Mouse (Mus musculus) neutrophil, adult 5-6 weeks (primary cell): ENCODE results near the gene Camk1. TPM values are rescaled to one million over a fixed set of nuclear protein-coding genes. Genes with fewer than 3 reads are reported as not detected.
"Not testable (repeated sequence)": the region's sequence is repeated elsewhere in the genome, so short reads cannot be mapped to it uniquely, and the experiment has no call there.

ENCODE experiments used
- ATAC-seq: fragments of 151-379, 151-347 bp; 2 replicates; pipeline ENCODE4 v1.8.0; 2017; ENCODE audit warnings: mild to moderate bottlenecking, moderate TSS enrichment; ENCODE audit not compliant: insufficient number of reproducible peaks, poor library complexity, low FRiP score, severe bottlenecking; ENCODE audit errors: extremely low read depth
- total RNA-seq: library from RNA; stranded (forward); fragments of 200-1000 nt; gene quantifications from 2 replicates; pipeline ENCODE4 v1.2.3, GENCODE M21; 2017

Gene Camk1
- total RNA-seq, 1 experiment from 2014 or later: 24.4 TPM

DNA sequence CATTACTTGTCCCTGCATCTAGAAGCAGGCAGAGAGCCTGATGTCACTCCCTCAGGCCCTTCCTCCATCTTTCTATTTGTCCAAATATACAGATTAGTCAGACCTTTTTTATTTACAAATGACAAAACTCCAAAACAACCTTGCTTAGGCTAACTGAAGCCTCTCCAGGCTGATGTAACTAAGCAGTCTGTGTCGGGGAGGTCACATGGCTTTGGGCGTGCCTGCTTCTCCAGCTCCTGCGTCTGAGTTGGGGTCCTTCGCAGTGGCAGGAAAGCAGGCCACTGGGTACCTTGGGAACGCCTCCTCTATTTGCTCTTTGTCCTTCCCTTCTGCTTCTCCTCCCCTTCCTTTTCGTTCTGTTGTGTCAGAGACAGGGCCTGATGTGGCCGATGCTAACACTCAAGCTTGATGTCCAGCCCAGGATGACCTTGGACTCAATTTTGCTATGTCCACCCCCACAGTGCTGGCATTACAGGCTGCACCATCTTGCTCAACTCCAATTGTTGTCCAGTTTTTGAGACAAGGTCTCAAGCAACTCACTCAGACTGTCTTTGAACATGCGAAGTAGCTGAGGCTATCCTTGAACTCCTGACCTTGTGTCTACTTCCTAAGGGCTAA is 20.8 kb upstream of the Camk1 start:
- ATAC-seq: no peak

DNA sequence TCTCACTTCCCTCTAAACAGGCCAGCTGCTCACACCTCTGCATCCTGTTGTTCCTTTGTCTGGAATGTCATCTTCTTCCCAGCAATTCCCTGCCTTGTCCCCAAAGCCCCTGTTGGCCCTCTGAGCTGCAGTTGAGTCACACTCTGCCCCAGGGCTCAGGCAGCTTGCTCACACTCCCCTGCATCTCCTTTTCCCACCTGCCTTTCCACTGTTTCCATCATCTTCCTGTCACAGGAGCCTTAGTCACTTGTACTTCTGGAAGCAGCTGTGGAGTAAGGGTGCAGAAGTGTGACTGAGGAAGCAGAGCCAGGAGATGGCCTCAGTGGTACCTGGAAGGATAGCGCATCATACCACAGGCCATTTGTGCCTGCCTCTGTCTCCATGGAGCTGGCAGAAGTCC is 18.5 kb upstream of the Camk1 start:
- no peak for ATAC-seq

DNA sequence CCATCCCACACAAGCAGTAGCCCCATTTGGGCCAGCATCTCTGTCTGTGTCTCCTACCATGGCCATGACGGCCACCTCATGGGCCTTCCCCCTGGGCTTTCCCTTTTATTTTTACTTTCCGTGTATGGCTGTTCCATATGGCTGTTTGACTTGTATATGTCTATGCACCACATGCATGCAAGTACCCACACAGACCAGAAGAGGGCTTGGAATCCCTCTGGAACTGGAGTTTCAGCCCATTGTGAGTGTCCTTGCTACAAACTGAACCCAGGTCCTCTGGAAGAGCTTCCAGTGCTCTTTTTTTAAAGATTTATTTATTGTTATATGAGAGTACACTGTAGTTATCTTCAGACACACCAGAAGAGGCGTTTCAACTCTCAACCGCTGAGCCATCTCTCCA is 17.7 kb upstream of the Camk1 start:
- no peak for ATAC-seq

DNA sequence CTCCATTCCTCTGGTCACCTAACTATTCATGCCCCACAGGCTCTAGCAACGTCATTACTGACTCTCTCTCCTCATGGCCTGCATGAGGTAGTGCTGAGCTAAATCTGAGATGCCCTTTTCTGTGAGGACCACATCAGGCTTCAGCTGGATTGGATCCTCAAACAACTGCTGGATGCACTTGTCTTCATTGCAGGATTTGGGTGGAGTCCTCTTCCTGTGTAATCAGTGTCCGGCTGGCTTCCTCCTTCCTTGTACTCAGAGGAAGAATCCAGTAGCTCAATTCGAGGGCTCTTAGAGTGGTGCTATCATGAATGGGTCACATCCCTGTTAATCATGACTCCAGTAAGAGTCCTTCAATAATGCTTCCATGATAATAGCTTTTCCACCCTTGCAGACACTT is 9.9 kb upstream of the Camk1 start:
- ATAC-seq: no peak

DNA sequence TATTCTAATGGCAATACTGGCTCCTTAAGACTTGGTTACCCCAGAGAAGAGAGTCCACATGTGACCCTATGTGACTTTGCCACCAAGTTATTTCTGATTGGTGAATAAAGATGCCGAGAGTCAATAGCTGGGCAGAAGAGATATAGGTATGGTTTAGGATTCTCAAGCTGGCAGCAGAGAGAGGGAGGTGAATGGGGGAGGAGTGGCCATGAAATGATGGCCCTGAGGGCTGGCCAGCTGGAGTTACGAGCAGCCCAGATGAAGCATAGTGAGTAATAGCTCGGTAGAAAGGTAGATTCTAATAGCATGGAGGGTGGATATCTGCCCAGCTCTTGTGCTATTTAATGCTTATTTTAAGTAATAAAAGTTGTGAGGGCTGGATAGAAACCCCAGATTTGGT is 9.0 kb upstream of the Camk1 start:
- ATAC-seq: no peak

DNA sequence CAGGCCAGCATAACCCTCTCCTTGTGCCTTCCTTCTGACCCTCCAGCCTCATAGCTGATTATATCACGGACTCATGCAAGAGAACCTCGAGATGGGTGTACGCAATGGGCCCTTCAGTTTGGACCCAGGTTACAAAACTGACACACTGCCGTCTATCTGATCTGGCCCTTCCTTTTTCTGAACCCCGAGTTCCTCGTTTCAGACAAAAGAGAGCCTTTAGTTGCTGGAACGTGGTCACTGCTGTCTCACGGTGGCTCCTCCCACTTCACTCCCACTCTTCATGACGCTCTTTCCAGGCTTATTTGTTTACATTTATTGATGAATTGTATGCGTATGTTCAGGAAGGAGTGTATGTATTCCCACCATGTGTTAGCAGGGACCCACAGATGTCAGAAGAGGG is 7.9 kb upstream of the Camk1 start:
- ATAC-seq: peak; percentile 44; the same call in 1 of the 2 replicates

DNA sequence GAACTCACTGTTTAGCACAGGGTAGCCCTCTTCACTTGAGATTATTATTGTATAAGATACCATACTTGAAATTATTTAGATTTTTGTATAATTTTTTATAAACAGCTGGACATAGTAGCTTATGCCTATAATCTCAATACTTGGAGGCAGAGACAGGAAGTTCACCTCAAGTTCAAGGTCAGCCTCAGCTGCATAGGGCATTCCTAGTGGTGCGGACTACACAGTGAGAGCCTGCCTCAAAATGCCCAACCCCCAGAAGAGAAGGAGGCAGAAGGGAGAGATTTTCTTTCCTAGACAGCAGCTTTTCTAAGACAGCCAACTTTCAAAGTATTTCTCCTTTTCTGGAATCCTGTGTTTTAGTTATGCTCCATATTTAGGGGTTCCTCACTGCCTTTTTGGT is 7.4 kb upstream of the Camk1 start:
- ATAC-seq: no peak

DNA sequence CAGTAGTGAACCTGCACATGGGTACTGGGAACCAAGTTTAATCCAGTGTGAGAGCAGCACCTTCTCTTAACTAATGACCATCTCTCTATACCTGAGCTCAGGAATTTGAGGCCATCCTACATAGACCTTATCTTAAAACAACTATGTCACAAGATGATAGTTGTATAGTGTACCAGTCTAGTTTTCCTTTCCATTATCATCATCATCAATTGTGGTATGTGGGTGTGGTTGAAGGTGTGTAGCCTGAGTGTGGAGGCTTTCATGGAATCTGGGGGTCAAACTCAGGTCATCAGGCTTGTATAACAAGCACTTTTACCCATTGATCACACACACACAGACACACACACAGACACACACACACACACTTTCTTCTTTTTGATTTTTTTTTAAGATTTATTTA is 6.8 kb upstream of the Camk1 start:
- ATAC-seq: no peak

DNA sequence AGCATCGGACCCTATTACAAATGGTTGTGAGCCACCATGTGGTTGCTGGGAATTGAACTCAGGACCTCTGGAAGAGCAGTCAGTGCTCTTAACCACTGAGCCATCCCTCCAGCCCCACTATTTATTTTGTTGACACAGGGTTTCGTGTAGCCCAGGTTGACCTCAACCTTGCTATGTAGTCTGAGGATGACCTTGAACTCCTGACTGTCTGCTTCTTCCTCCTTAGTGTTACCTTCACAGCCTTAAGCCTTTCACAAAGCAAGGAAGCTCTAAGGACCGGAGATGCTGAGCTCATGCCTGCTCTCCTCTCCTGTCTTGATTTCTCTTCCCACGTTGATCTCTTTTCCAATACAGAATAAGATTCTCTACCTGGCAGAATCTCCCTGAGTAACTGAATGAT is 3.1 kb upstream of the Camk1 start:
- ATAC-seq: no peak

DNA sequence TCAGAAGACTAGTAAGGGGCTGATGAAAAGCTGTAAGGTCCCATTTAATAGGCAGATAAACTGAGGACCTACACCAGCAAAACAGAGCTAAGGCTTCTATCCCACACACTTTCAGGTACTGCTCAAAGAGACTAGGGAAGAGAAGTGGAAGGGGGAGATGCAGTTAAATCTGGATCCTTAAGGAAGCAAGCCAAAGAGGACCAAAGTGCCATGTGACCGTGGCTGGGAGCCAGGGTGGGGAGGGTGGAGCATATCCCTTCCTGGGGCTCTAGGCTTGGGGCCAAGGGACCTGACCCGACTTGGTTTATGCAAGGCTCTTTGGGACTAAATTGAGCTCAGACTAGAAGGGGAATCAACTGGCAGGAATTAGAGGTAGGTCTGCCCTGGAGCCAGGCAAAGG is 537 bp upstream of the Camk1 start:
- no peak for ATAC-seq

DNA sequence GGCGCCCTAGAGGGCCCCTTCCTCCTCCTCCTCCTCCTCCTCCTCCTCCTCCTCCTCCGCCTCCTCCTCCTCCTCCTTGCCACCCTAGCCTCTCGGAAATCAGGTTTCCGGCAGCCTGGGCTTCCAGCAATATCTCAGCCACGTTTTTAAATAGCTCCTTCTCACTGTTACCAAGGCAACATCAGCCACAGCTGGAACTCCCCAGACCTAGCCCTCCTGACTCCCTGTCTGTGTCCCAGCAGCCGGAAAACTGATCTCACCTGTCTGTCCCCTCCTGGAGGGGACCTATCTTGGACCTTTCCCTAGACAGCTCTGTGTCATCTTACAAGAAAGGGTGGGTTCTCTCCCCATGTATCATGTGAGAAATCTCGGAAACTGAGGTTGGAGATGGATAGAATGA is 1.5 kb downstream of the Camk1 start:
- ATAC-seq: no peak

DNA sequence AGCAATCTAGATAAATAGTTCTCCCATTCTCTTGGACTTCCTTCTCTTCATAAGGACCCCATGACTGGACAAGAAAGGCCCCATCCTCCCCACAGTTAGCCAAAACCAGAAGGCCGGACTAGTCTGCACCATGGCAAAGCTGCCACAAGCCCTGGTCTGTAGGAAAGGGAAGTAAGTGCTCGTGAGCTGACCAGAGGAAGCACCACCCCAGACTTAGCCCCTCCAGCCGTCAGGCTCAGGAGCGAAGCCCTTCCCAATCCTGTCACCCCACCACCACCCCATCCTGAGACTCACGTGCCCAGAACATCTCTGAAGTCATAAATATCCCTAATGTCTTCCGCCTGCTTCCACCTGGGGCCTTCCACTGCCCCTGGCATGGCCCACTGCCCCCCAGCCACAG is 2.2 kb downstream of the Camk1 start:
- no peak for ATAC-seq

DNA sequence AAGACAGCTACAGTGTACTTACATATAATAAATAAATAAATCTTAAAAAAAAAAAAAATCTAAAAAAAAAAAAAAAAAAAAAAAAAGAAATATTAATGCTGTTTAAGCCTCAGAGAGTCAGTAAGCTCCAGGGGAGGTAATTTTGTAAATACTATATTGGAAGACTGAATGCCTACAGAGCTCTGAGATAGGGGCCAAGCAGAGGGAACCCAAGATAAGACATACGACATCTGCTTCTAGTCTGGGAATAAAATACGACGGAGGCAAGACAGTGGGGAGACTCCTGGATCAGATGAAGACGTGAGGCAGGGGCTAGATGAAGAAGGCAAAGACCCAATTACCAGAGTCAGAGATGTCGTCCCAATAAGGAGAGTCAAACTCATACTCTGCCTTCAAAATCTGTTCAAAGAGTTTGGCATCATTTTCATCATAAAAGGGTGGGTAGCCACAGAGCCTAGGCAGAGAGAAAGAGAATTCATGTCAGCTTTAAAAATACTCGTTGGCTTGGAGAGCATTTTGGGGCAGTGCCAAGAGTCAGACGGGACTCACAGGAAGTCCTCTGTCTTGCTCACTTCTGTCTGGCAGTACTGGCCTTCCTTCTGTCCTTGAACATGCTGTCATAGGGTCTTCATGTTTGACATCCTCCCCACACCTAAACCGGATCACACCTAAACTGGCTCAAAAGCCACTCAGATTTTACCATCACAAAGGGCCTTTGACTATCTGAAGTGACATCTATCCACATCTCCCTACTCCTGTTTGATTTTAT is 6.7 kb downstream of the Camk1 start:
- no peak for ATAC-seq

DNA sequence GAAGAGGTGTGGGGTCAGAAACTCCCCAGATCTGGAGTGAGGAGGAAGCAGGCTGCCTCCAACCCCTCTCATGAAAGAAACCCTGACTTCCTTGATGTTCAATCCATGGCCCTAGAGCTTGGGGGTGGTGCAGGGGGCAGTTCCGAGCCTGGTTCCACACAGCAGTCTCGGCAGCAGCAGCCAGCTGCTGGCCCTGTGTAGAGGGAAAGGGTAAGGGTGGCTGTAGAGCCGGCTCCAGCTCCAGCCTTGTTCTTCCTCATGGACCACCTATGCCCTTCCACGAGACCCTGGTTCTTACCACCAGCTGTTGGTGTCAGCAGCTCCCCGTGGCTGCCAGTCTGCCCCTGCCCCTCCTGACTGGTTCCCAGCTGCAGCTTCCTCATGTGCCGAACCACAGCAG is 9.6 kb downstream of the Camk1 start:
- no peak for ATAC-seq

DNA sequence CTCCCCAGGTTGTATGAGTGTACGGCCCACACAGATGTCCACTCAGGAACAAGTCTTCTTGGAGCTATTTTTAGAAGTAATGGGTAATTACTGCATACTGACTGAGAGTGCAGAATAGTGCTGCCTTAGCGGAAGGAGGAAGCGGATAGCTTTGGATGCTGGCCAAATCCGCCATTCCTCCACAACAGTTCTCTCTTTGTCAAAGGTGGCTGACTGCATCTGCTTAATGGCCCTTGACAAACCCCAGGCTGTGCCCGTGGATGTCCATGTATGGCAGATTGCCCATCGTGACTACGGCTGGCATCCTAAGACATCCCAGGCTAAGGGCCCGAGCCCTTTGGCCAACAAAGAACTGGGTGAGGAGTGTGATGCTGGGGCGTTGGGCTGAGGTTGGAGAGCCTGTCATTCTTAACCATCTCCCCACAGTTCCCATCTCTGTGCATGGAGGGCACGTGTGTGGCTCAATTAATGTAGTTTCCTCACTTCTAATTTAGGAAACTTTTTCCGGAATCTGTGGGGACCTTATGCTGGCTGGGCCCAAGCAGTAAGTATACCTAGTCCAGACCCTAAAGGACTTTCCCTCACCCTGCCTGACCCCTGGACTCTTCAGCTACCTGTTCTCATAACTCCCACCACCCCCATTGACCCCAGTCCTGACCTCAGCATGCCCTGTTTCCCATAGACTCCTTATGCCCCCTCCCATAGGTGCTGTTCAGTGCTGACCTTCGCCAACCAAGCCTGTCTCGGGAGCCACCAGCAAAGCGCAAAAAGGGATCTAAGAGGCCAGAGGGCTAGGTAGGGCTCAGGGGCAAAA is 10.4 kb downstream of the Camk1 start:
- ATAC-seq: no peak

DNA sequence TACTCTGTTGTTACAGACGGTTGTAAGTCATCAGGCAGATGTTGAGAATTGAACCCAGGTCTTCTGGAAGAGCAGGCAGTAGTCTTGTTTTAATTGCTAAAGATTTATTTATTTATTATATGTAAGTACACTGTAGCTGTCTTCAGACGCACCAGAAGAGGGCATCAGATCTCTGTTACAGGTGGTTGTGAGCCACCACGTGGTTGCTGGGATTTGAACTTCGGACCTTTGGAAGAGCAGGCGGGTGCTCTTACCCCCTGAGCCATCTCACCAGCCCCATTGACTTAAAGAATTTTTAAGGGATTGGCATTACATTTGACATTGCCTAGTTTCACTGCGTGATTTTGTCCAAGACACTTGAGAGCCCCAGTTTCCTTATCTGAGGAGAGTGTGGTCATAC is 11.1 kb downstream of the Camk1 start:
- ATAC-seq: not testable (repeated sequence)

DNA sequence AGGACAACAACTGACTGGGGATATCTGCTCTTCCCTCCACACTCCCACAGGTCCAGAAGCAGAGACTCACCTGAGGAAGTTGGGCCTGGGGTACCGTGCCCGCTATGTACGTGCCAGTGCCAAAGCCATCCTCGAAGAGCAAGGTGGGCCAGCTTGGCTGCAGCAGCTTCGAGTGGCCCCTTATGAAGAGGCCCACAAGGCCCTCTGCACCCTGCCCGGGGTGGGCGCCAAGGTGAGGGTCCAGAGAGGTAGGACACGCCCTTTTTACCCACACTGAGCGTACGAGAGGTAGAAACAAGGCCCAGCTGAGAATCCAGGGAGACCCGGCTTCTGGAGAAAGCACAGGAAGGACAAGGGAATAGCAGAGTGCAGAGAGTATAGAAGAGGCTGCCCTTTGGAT is 12.1 kb downstream of the Camk1 start:
- no peak for ATAC-seq

DNA sequence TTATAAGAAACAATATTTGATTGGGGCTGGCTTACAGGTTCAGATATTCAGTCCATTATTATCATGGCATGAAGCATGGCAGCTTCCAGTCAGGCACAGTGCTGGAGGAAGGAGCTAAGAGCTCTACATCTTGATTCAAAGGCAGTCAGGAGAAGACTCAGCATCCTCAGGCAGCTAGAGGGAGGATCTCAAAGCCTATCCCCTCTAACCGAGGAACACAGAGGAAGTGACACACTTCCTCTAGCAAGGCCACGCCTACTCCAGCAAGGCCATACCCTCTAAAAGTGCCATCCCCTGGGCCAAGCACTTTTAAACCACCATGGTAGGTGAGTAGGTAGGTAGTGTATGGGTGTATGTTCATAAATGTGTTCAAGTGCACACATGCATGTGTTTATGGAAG is 13.2 kb downstream of the Camk1 start:
- peak; percentile 51; the same call in 1 of the 2 replicates for ATAC-seq

DNA sequence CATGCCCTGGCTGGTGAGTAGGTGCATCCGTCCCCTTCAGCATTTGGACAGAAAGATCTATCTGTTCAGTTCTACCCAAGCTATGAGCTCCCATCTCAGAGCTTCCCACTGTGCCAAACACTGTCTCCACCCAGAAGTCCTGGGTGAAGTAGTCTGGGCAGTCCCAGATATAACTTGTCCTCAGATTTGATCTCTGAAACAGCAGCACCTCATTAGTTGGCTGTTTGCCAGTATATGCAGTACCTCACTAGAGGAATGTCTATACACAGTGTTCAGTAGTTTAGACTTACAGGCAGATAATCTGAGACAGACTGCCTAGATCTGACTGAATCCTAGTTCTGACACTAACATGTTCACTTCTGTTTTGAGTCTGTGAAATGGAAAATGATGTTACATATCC is 14.4 kb downstream of the Camk1 start:
- no peak for ATAC-seq
